Comparison of ENCODE assay signal across 27 mouse cellular contexts in the genomic region with DNA sequence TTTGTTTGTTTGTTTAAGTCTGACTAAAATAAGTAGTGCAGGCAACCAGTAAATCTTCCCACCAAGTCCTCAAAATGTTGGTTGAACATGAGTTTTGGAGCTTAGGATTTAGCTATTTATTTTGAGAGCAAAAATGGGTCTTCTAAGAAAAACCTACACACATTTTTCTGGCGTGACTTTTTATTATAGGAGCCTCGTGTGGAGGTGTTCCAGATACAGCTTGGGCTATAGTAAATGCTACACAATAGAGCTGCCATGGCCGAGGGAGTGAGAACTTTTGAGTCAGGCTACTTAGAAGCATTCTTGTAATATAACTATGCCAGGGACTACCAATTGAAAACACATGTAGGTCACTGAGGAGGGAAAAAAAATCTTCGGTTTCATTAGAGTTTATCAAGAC.
"Had no signal": no experiment of that assay in that cellular context is flagged by ENCODE, and none has a peak within 500 bp of the region (broad histone marks: within the 10 kb centered on the region; RNA-seq: fewer than 3 reads in every experiment).

No protein-coding gene starts in this region.

- H3K36me3 ChIP-seq: heart, embryonic 13.5 days; heart, embryonic 15.5 days; hindbrain, embryonic 13.5 days; hindbrain, embryonic 15.5 days; kidney, embryonic 15.5 days; limb, embryonic 13.5 days; limb, embryonic 15.5 days; liver, embryonic 12.5 days had no signal

- H3K4me2 ChIP-seq: heart, embryonic 11.5 days; heart, embryonic 13.5 days; heart, embryonic 15.5 days; hindbrain, embryonic 13.5 days; hindbrain, embryonic 15.5 days; kidney, embryonic 15.5 days; limb, embryonic 13.5 days; limb, embryonic 15.5 days; liver, embryonic 12.5 days had no signal

- H3K9me3 ChIP-seq: heart, embryonic 13.5 days; heart, embryonic 15.5 days; hindbrain, embryonic 13.5 days; hindbrain, embryonic 15.5 days; kidney, embryonic 15.5 days; limb, embryonic 13.5 days; limb, embryonic 15.5 days; liver, embryonic 12.5 days had no signal

- H3K27ac ChIP-seq: heart, adult 2 months; heart, embryonic 13.5 days; heart, embryonic 15.5 days; hindbrain, embryonic 13.5 days; hindbrain, embryonic 15.5 days; hindbrain, postnatal 0 days; kidney, embryonic 15.5 days; kidney, postnatal 0 days; limb, embryonic 13.5 days; limb, embryonic 15.5 days; liver, embryonic 12.5 days; liver, embryonic 14.5 days had no signal

- H3K27me3 ChIP-seq: heart, embryonic 13.5 days; heart, embryonic 15.5 days; hindbrain, embryonic 13.5 days; hindbrain, embryonic 15.5 days; kidney, embryonic 15.5 days; limb, embryonic 13.5 days; limb, embryonic 15.5 days; liver, embryonic 12.5 days had no signal

- H3K9ac ChIP-seq: heart, embryonic 13.5 days; heart, embryonic 15.5 days; hindbrain, embryonic 13.5 days; hindbrain, embryonic 15.5 days; kidney, embryonic 15.5 days; limb, embryonic 13.5 days; limb, embryonic 15.5 days; liver, embryonic 12.5 days; liver, embryonic 14.5 days had no signal

- DNase-seq: gastrocnemius, postnatal 14 days; gastrocnemius, postnatal 36 days; heart, adult 11 months; heart, adult 2 months; heart, postnatal 14 days; heart, postnatal 36 days; kidney, adult 11 months; kidney, adult 2 months; kidney, adult 9 months; kidney, postnatal 14 days; kidney, postnatal 36 days; layer of hippocampus, adult 9-11 months; layer of hippocampus, postnatal 36 days; left cerebral cortex, postnatal 4 days had no signal

- ATAC-seq: hindbrain, postnatal 0 days; intestine, embryonic 16.5 days; liver, embryonic 12.5 days had no signal

- H3K4me1 ChIP-seq: heart, embryonic 13.5 days; heart, embryonic 15.5 days; hindbrain, embryonic 13.5 days; hindbrain, embryonic 15.5 days; kidney, embryonic 15.5 days; limb, embryonic 13.5 days; limb, embryonic 15.5 days; liver, embryonic 12.5 days had no signal

- H3K4me3 ChIP-seq: heart, adult 2 months; heart, embryonic 13.5 days; heart, embryonic 15.5 days; hindbrain, embryonic 13.5 days; hindbrain, embryonic 15.5 days; kidney, embryonic 15.5 days; limb, embryonic 13.5 days; limb, embryonic 15.5 days; liver, embryonic 12.5 days had no signal
